Mouse (Mus musculus) small intestine, adult 10 weeks (tissue): ENCODE measurements around the gene Mrps12. TPM values are rescaled to one million over a fixed set of nuclear protein-coding genes. Genes with fewer than 3 reads are reported as not detected.

Experiments used
- polyA plus RNA-seq: library from polyadenylated mRNA; stranded (reverse); fragments of 350-450 nt; fragmentation: Illumina TruSeq; extraction: RNeasy Lipid Tissue Mini Kit (QIAGEN cat#74804); gene quantifications from one replicate; pipeline ENCODE4 v1.2.3, GENCODE M21; 2014; ENCODE audit warnings: low replicate concordance

Gene Mrps12
- polyA plus RNA-seq: 6.5 TPM

DNA sequence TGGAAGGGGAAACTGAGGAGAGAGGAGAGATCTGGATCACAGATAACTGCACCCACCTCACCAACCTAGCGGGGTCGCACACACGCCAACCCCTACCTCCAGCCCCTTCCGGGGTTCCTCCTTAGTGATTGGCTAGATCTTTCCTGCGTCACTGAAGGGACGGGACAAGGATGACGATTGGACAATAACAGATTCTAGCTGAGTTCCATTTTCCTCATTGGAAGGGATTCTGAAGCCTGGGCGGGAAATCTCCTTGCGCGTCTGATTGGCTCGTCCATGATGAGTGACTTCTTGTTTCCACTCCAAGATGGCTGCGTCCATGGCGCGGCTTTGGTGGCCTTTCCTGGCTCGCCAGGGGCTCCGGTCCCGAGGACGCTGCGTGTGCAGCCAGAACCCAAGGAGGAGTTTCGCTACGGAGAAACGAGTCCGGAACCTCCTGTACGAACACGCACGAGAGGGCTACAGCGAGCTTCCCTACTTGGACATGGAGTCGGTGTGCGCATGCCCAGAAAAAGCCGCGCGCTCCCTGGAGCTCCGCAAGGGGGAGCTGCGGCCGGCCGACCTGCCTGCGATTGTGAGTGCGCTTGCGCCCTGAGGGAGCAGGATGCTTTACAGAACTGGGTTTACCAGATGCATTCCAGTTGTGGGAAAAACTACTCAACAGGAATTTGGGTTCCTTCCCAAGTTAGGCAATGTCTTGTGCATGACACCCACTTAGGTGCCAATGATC, at the start of gene Mrps12, which contains the start of gene Sars2:
Gene Mrps12 (minus strand): TSS at position 112 of the 730 bp plus-strand sequence.
Gene Sars2 (plus strand): TSS at position 284 of the 730 bp plus-strand sequence.

DNA sequence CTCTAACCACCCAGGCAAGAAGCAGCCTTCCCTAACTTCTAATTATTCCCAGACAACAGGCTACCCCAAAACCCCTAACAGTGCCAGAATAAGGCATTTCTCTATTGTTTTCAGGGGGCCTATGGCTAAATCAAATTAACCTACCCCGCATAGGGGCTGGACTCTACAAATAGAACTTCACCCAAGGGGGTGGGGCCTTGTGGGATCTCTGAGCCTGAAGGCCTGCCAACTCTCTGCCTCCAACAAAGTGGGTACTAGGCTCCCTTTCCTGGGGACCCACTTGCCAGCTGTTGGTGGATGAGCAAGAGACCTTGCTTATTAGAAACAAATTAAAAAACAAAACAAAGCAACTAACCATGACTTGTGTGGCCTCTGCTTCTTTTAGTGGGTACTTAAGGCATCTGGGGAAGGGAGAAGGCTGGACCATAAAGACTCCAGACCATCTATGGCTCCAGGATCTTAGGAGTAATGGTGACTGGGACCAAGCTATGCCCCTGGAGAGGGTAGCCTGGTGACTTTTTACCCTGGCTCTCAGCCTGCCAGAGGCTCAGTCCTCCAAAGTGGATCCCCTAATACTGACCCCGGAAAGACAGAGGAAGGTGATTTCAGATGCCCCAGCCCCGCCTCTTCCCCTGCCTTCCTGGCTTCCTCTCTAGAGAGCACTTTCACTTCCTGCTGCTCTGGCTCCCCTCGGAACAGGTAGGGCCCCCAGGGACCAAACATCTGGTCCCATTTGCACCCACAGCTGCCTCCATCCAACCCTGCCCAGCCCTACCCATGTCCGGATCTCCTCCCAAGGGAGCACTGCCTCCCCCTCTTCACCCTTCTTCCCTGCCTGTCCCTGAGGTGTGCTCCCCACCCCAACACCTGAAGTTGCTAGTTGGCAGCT, 46.9 kb upstream of the Mrps12 start, which contains the start of gene Rinl:
Gene Rinl (plus strand): TSS at position 663 of the 889 bp plus-strand sequence.

DNA sequence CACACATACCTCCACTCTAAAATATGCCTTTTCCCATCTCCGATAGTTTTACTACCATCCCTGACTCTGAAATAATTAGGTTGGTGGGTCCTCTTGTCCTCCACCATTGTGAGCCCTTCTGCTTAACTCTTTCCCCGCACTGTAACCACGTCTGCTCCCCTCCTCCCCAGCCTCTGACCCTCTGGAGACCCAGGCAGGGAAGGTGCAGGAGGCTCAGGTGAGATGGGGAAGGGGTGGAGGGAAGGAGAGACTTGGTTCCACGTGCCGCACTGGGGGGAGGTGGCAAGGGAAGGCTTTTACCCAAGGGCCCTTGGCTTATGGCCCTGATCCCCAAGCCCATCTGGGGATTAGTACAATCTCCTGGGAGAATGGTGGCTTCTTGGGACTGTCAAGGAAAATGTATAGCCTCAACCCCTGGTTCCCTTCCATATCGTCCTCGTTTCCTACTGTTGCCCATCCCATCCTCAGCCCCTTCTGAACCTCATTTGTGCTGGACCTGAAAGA, 25.9 kb upstream of the Mrps12 start, which contains the start of gene Nfkbib:
Gene Nfkbib (minus strand): TSS at position 51 of the 504 bp plus-strand sequence.

DNA sequence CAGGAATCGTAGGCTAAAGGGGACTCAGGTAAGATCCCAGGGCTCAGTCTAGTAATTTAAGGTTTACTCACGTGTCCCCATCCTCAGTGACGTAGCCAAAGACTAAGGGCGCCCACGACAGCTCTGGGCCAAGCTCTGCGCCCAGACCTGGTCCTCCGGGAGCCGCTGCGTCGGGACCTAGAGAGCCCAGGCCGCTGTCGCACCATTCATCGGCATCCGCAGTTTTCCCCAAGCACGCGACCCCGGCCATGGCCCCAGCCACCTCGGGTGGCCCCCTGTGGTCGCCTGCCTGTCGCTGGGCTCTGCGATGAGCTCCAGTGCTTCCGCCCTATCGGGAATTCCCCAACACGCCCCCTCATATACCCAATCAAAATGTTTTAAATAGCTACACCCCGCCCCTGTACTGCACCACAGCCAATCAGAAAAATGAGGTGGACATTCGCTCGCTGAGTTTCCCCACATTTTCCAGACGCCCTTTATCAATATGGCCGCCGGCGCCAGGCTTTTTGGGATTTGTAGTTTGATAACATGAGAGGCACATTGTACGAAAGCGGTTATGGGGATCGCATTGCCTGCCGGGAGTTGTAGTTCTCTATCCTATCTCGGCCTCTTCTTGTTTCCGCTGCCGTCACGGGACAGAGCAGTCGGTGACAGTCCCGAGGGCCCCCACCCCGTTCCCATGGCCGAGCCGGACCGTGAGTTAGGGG, 24.7 kb upstream of the Mrps12 start, which contains the start of gene Sirt2:
Gene Sirt2 (plus strand): TSS at position 563 of the 707 bp plus-strand sequence.

DNA sequence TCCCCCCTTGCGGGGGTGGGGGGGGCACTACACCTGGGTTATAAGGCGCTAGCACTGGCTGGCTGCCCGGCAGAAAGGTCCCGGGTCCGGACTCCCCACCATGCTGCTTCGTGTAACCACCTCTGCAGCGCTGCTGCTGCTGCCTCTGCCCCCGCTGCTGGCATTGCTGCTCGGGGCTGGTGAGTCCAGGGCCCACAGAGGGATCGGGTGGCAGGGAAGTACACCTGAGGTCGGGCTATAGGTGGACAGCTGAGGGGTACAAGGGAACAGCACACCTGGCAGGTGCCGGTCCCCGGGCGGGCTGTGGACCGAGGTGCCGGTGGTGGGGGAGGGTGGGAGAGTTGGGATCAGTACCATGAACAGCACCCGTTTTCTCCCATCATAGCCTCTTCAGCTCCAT, 14.5 kb upstream of the Mrps12 start, which contains the start of gene Ccer2:
Gene Ccer2 (plus strand): TSS at position 96 of the 400 bp plus-strand sequence.

DNA sequence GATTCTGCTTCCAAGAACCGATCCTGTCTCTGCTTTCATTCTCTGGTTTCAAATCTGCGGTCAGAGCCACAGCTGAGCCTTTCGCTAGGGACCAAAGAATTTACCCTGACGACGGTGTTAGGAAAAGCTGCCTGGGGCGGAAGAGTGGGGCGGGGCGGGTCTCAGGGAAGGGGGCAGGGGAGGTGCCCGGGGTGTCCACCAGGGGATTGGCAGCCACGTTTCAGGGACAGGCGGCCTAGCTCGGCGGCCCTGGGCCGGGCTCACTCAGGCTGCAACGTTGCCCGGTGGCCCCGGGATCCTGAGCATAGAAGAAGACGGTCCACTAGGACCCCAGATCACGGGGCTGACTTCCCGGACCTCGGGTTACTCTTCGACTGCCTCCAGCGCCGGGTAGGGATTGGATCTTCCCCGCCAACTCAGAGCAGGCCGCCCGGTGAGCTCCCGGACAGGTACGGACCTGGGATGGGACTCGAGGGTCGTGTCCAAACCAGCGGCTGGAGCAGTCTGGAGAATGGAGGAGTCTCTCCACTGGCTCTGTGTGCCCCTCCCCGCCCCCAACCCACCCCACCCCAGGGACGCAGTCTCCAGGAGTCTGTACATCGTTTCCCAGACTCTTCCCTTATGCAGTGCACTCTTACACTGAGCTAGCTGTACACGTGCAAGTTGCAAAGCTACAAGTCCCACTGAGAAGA, 24.9 kb downstream of the Mrps12 start, which contains the start of gene Fbxo17:
Gene Fbxo17 (plus strand): TSS at position 215 of the 692 bp plus-strand sequence.

DNA sequence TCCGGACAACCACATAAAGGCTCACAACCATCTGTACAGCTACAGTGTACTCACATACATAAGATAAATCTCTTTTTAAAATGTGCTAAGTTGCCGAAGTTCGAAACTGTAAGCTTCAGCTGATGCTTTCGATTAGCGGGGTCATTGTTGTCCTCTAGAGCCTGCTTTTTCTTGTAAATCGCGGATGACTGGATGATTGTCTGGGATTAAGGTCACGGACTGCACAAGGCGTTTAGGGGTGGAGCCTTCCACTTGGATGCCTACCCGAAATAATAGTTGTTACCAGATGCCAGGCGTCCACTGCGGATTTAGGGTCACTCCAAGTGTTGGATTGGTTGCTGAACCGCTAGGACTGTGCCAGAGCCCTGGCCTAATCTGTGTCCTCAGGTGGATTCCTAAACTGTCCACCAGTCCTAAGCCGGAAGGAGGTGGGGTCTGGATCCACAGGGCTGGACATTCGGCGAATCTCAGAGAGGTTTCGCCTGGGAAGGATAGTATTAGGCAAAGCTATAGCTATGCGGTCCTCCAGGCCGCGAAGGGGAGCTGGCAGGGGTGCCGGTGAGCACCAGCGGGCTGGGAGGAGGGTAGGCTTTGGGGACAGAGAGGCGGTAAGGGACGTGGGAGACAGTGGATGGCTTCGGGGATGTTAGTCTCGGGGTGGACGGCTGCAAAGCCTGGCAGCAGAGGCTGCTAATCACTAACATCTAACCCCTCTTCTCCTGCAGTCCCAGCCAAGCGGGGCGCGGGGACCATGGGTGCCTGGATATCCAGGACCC, 48.9 kb downstream of the Mrps12 start, which contains the start of gene Fbxo27:
Gene Fbxo27 (plus strand): TSS at position 305 of the 776 bp plus-strand sequence.

Other genes starting within 250 kb of the Mrps12 start
- not detected for gene Ifnl2, start 231.4 kb downstream of the Mrps12 start, polyA plus RNA-seq
- not detected for gene Ifnl3, start 219.0 kb downstream of the Mrps12 start, polyA plus RNA-seq
- 1.0 TPM for gene Sycn, start 200.9 kb downstream of the Mrps12 start, polyA plus RNA-seq
- gene Nccrp1, start 194.6 kb downstream of the Mrps12 start, polyA plus RNA-seq: not detected
- 11.0 TPM for gene Samd4b, start 143.7 kb downstream of the Mrps12 start, polyA plus RNA-seq
- 1.1 TPM for gene Pak4, start 143.6 kb downstream of the Mrps12 start, polyA plus RNA-seq
- not detected for gene Acp7, start 110.5 kb downstream of the Mrps12 start, polyA plus RNA-seq
- not detected for gene Fbxo27, start 49.0 kb downstream of the Mrps12 start, polyA plus RNA-seq
- not detected for gene Fbxo17, start 25.0 kb downstream of the Mrps12 start, polyA plus RNA-seq
- gene Sars2, start 172 bp upstream of the Mrps12 start, polyA plus RNA-seq: not detected
- gene Ccer2, start 14.4 kb upstream of the Mrps12 start, polyA plus RNA-seq: not detected
- gene Sirt2, start 24.9 kb upstream of the Mrps12 start, polyA plus RNA-seq: 9.9 TPM
- not detected for gene Nfkbib, start 25.7 kb upstream of the Mrps12 start, polyA plus RNA-seq
- 1.6 TPM for gene Rinl, start 47.1 kb upstream of the Mrps12 start, polyA plus RNA-seq
- gene Hnrnpl, start 66.7 kb upstream of the Mrps12 start, polyA plus RNA-seq: 238 TPM
- 2.9 TPM for gene Ech1, start 83.4 kb upstream of the Mrps12 start, polyA plus RNA-seq
- 126 TPM for gene Lgals4, start 92.0 kb upstream of the Mrps12 start, polyA plus RNA-seq
- gene Lgals7, start 122.0 kb upstream of the Mrps12 start, polyA plus RNA-seq: not detected
- not detected for gene Capn12, start 139.6 kb upstream of the Mrps12 start, polyA plus RNA-seq
- 59.8 TPM for gene Actn4, start 220.5 kb upstream of the Mrps12 start, polyA plus RNA-seq
- gene Eif3k, start 240.0 kb upstream of the Mrps12 start, polyA plus RNA-seq: 2.5 TPM
- gene Map4k1, start 240.2 kb upstream of the Mrps12 start, polyA plus RNA-seq: 0.22 TPM